Mouse (Mus musculus) stomach, postnatal 0 days (tissue): ENCODE results near the gene Mmp2.
"Not testable (repeated sequence)": the region's sequence is repeated elsewhere in the genome, so short reads cannot be mapped to it uniquely, and the experiment has no call there.

ENCODE experiments used
- CTCF ChIP-seq: IDR thresholded peaks from 2 replicates; pipeline ENCODE4 v1.5.1; 2016; ENCODE audit warnings: antibody characterized with exemption, low read depth, mild to moderate bottlenecking, moderate library complexity
- EP300 ChIP-seq: optimal IDR thresholded peaks from 2 replicates; pipeline ENCODE3; 2016; ENCODE audit warnings: antibody characterized with exemption

- not testable (repeated sequence) for TF ChIP-seq CTCF, EP300
Measured at GRCm38 (mm10) chr8:92791999-92792398, 35.1 kb upstream of the Mmp2 start.
